Mouse (Mus musculus) limb, embryonic 12.5 days (tissue): ENCODE results near the gene Olfr275. TPM values are rescaled to one million over a fixed set of nuclear protein-coding genes. Genes with fewer than 3 reads are reported as not detected.

Experiments used
- polyA plus RNA-seq: library from polyadenylated mRNA; unstranded; fragments of >200 nt; fragmentation: Nextera tagmentation; extraction: Ambion mirVana; gene quantifications from 2 replicates; pipeline ENCODE4 v1.2.1, GENCODE M21; 2016

The Olfr275 gene
- polyA plus RNA-seq, 1 experiment from 2014 or later: not detected

Other genes with a start within 250 kb of the Olfr275 start
- gene Toporsl, start 218.3 kb upstream of the Olfr275 start, polyA plus RNA-seq: not detected in 2 replicates
- gene Olfr273, start 44.6 kb downstream of the Olfr275 start, polyA plus RNA-seq: not detected in 2 replicates
- gene Olfr272, start 104.6 kb downstream of the Olfr275 start, polyA plus RNA-seq: not detected in 2 replicates
- not detected in 2 replicates for gene Olfr270, start 149.9 kb downstream of the Olfr275 start, polyA plus RNA-seq
- gene Nipsnap3a, start 174.7 kb downstream of the Olfr275 start, polyA plus RNA-seq: not detected in 2 replicates
- 52.2 and 53.6 TPM in 2 replicates for gene Nipsnap3b, start 197.3 kb downstream of the Olfr275 start, polyA plus RNA-seq